Mouse (Mus musculus): ENCODE results near the gene Olfr524. TPM values are rescaled to one million over a fixed set of nuclear protein-coding genes. Genes with fewer than 3 reads are reported as not detected.

Gene Olfr524
- total RNA-seq (2022): not detected

DNA sequence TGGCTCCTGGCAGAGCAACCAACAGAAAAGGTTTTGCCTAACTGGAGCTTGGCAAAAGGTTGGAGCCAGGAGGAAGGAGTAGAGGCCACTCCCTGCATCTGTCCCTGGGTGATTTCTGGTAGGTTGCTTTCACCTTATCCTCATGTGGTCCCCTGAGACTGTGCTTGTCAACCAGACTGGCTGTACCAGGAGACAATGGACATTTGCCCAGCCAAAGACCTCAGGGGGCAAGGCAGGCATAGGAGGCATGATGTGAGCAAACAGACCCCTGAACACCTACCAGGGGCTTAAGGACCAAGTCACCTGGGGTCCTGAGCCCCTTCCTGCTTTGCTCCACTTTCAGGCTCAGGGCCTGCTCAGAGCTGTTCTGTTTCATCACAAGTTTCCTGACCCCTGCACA lies at the start of gene Olfr524:
Gene Olfr524 (minus strand): TSS at position 101 of the 400 bp plus-strand sequence.
- no peak for DNase-seq (ENCODE audit: low spot score in 2 of 2)

DNA sequence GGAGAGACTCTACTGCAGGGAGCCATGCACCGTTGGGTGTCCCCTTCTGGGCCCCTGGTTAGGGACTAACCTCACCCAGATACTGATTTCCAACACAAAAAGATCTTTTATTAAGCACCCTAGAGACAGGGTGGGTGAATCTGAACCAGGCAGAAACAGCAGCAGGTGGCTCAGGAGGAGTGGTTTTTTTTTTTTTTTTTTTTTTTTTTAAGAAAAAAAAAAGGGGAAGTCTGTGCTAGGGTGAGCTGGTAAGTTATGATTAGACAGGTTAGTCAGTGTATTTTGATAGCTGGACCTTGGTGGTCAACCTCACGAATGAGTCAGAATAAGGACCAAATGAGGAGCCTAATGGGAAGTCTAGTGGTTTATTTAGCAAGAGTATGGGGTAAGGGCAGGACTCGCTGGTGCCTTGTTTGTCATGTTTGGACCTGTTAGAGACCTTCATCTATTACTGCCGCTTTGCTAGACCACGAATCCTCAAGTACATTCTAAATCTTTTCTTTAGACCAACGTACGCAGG lies 48.1 kb upstream of the Olfr524 start:
- DNase-seq (ENCODE audit: low spot score in 2 of 2): no peak

DNA sequence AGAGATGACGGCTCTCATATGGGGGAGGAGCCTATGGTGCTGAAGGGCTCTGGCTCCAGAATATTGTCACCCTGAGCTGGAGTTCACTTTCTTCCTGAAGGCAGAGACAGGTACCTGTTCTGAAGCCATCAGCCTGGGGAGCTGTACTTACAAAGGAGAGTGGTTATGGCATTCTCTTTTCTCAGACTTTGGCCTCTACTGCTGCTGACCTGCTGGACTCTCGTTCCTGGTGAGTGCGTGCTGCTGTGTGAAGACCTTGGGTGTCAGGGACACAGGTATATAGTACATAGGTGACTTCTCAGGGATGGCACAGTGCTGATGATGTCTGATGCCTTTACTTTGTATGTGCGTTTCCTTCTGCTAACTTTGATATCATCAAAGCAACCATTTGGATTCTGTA lies 41.5 kb upstream of the Olfr524 start, which contains the start of gene 5830411N06Rik:
Gene 5830411N06Rik (plus strand): TSS at position 69 of the 400 bp plus-strand sequence.
- DNase-seq (ENCODE audit: low spot score in 2 of 2): no peak

DNA sequence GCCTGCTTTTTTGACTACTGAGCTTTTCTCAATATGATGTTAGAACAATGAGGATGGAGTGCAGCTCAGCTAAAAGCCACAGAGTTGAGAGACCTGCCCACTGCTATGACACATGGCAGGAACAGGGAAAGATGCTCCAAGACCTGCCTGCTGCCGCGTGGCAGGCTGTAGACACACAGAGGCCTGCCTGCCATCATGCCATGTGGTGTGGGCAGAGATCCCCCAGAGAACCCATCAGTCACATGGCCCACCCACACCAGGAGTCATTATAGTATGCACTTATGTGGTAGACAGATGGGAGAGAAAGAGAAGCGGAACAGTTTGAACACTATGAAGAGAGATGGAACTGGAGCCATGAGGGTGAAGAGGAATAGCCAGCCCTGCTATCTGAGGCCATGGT lies 27.9 kb upstream of the Olfr524 start:
- DNase-seq (ENCODE audit: low spot score in 2 of 2): no peak

DNA sequence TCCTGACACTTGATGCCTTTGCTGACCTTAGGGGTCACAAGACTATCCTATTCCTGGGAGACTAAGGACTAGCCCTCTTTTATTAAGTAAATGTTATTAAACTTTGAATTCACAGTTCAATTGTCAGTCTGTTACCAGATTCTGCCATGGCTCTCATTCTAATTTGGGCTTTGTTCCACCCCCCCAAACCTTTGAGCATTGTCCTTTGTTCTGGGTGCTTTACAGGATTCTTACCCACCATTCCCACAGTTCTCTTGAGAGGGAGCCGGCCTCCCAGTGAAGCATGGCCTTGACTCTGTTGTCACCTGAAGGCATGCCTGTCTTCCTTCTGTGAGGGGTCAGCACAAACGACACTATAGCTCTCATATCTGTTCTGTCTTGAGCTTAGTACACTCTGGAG lies 25.3 kb upstream of the Olfr524 start:
- DNase-seq (ENCODE audit: low spot score in 2 of 2): no peak

DNA sequence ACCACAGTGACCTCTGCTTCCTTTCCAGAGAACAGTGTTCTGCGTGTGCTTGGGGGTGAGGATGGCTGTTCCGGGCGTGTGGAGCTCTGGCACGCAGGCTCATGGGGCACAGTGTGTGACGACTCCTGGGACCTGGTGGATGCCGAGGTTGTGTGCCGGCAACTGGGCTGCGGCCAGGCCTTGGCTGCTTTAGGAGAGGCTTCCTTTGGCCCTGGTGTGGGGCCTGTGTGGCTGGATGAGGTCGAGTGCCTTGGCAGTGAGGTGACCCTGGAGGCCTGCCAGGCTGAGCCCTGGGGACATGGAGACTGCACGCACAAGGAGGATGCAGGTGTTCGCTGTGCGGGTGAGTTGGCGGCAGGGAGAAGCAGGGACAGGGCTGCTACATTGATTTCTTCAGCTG lies 22.7 kb upstream of the Olfr524 start:
- DNase-seq (ENCODE audit: low spot score in 2 of 2): no peak

DNA sequence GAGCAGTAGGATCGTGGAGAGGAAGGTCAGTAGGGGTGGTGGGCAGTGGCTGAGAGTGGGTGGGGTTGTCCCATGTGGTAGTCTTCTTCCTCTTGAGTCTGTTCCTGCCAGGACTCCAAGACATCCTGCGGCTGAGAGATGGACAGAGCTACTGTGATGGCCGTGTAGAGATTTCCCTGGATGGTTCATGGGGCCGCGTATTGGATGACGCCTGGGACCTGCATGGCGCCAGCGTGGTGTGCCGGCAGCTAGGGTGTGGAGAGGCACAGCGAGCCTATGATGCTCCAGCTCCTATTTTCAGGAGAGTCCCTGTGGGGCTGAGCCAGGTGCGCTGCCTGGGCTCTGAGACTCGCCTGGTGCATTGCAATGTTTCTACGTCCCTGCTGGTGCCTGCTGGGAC lies 18.4 kb upstream of the Olfr524 start:
- DNase-seq (ENCODE audit: low spot score in 2 of 2): no peak

DNA sequence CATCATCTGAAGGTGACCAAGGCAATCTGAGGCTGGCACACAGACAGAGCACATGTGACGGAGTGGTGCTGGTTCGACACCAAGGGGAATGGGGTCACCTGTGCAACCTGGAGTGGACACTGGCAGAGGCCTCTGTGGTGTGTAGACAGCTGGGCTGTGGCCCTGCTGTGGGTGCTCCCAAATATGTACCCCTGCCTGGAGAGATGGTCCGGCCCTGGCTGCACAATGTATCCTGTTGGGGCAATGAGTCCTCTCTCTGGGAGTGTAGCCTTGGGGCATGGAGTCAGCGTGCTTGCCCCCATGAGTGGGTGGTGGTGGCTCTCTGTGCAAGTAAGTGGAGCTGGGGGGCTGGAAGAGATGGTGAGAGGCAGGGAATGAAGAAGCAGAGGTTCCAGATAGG lies 14.6 kb upstream of the Olfr524 start:
- DNase-seq (ENCODE audit: low spot score in 2 of 2): no peak

DNA sequence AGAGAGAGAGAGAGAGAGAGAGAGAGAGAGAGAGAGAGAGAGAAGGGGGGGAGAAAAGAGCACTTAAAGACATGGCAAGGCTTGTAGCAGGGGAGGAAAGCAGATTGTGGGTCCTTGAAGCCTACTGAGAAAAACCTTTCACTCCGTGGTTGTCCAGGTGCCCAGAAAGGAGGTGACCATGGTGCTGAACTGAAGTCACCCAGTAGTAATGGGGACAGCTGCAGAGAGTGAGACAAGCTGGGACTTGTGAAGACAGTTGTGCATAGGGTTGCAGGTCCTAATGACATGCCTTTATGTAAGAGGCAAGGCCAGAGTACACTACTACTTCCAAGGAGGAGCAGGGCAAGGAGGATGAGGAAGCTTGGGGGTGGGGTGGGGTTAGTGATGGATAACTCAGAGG lies 13.5 kb upstream of the Olfr524 start:
- DNase-seq (ENCODE audit: low spot score in 2 of 2): no peak

DNA sequence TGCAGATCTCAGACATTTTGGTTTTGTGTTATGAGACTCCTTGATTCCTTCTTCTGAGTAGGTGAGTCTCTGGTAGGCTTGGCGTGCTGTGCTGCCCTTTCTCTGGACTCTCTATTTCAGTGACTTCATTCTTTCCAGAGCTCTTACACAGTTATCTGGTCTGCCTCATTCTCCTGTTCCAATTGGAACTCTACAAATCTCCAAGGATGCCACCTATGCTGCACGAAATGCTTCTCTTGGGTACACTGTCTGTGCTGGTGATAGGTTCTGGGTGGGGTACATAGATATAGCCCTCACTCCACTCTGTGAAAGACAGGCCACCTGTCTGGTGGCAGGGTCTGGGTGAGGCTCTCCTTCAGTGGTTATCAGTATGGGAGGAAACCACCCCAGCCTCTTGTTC lies 12.2 kb upstream of the Olfr524 start, which contains the start of gene Cd163l1:
Gene Cd163l1 (plus strand): TSS at position 301 of the 400 bp plus-strand sequence.
- no peak for DNase-seq (ENCODE audit: low spot score in 2 of 2)

DNA sequence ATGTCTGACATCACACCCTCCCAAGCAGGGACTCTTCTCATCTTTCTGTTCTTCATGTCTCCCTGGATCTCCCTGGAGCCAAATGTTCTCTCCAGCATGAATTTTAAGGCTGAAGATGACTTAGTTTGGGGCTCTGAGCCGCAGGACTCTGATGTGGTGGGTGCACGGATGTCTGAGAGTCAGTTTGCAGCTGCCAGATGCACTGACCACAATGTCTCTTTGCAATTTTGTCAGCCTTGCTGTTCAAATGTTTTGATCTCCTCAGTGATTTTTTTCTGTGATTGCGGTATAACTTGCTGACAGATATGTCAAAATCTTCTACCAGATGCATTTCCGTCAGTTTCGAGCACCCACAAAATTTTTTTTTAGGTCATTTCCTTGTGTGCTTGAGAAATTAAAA lies 8.1 kb upstream of the Olfr524 start:
- DNase-seq (ENCODE audit: low spot score in 2 of 2): no peak

DNA sequence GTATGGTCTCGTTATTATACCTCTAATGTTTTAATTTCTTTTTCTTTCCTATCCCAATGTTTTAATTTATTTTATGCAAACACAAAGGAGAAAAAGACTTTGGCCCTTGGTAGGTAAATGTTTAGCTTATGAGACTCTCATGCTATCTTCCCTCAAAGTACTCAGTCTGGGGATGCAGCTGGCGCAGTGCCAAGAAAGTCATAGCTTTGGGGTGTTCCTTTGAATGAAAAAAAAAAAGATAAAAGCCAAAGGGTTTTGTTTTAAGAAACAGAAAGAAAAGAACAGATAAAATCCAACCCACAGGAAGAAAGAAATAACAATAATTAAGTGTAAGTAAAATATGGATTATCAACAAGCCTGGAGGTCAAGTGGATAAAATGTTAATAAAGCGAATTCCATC lies 2.9 kb upstream of the Olfr524 start:
- DNase-seq (ENCODE audit: low spot score in 2 of 2): no peak

DNA sequence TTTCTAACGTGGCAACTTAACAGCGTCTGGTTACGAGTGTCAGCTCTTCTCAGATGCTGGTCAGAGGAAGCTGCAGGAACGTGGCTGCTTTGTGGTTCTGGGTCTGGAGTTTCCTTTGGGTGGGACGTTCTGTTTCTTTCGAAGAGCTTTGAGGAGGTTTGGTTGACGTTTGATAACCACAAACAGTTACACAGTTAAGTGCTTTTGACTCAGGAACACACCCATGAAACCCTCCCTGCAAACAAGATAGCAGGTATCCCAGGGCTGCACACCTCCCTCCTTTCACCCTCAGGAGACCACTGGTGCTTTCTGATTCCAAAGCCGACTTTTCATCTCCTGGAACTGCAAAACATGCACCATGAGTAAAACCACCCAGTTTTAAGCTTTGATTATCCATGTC lies 2.4 kb upstream of the Olfr524 start:
- DNase-seq (ENCODE audit: low spot score in 2 of 2): no peak

DNA sequence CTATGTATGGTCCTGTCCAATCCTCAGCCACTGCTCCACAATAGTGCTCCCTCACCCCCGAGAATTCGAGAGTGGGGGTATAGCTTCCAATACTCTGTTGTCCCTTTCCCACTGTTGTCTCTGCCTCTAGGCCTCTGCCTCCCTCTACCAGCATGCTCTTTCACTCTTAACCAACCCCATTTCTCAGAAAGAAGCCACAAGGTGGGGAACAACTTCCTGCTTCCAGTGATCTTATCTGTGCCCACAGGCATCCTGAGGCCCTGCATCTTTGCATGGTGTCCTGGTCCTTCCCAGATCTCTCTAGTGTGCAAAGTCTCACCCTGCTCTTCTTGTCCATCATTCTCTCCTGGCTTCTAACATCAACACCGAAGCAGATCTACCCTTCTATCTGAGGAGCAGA lies 1.1 kb upstream of the Olfr524 start:
- no peak for DNase-seq (ENCODE audit: low spot score in 2 of 2)

DNA sequence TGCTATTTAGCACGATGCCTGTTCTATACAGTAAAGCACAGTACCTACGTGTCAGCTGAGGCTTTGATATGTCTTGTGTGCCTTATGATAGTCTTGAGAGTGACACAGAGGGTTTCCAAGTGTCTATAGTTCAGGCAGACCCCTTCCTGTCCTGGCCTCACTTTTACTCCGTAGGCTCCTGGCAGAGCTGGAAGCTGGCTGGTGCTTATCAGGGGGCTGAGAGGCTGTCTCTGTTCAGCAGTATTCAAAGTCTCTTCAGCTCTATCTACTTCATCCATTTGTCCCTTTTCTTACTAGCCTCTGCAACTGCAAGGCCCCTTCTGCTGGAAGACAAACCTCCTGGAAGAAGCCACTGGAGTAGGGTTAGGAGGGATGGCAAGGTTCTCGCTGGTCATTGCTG lies 4.7 kb downstream of the Olfr524 start:
- no peak for DNase-seq (ENCODE audit: low spot score in 2 of 2)

DNA sequence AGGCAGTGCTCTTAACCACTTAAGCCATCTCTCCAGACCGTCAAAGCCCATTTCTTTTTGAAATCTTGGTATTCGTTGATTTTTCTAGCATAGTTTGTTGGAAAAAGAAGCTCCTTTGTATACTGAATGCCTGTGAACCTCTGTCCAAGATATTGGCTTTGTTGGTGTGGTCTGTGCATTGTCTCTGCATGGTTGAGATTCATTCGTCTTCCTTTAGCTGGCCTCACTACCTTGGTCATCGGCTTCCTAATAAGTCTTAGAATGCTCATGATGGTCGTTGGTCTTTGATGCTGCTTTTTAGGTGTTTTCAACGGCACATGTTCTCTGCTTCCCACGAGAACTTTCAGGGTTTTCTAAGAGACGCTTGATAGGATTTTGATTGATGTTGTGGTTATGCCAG lies 9.8 kb downstream of the Olfr524 start:
- no peak for DNase-seq (ENCODE audit: low spot score in 2 of 2)

DNA sequence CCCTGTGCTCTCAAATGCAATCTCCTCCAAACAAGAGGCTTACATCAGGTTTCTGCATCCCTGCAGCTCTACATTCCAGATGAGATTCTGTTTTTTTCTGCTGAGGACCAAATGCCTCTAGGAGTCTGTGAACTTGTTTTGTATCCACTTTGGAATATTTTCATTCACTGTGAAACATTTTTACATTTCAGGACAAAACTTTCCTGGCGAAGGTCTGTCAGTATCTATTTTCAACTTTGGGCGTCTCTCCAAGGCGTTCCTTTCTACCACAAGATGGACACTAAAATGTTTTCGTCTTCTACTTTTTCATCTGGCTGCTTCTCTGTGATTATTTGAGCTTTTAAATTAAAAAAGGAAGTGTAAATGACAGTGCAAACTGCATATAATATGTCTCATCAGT lies 11.7 kb downstream of the Olfr524 start:
- DNase-seq (ENCODE audit: low spot score in 2 of 2): no peak

DNA sequence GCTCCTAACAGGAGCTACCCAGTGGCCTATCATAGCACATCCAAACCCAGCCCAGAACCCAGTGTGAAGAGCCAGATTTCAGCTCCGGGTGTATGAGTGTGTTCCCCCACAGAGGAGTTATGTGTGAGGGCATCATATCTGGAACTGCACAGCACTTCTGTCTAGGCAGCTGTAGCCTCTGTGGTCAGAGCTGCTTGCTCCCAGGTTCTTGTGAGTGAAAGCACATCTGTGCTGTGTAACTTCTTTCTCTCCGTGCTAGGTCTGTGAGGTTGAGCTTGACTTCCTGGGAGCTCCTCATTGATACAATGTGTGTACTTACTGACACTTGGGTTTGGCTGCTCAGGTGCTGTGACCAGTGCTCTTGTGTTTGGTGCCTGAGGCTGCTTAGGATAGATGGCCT lies 12.9 kb downstream of the Olfr524 start:
- no peak for DNase-seq (ENCODE audit: low spot score in 2 of 2)

DNA sequence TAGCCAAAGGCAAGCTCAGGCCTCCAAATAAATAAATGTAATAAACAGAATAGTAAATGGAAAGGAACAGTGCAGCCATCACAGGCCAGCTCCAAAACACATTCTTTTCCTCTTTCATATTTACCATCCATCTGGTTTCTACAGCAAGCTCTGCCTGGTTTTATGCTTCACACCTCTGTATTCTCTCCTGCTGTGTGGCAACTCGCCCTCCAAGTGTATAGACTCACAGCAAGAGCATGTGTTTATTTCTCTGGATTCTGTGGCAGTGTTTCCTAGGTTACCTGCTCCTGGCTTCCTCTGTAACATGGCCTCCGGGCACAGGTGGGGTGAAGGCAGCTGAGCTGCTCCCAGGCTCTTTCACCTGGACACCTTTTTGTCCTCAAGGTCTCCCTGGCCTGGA lies 13.3 kb downstream of the Olfr524 start:
- no peak for DNase-seq (ENCODE audit: low spot score in 2 of 2)

DNA sequence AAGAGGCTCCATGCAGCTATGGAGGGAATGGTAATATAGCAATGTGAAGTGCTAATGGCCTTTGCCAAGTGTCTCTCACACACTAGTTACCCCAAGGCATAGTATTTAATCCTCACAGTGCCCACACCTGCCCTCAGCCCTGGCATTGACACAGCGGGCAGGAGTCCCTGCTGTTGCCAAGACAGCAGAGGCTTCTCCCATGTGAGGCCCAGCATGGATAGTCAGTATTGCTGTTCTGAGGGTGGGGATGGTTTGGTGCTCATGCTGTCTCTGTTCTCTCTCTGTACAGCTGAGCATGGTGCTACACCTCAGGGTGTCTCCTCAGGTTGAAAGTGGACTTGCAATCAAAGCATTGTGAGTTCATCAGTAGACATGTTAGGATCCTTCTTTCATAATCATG lies 15.3 kb downstream of the Olfr524 start:
- no peak for DNase-seq (ENCODE audit: low spot score in 2 of 2)

DNA sequence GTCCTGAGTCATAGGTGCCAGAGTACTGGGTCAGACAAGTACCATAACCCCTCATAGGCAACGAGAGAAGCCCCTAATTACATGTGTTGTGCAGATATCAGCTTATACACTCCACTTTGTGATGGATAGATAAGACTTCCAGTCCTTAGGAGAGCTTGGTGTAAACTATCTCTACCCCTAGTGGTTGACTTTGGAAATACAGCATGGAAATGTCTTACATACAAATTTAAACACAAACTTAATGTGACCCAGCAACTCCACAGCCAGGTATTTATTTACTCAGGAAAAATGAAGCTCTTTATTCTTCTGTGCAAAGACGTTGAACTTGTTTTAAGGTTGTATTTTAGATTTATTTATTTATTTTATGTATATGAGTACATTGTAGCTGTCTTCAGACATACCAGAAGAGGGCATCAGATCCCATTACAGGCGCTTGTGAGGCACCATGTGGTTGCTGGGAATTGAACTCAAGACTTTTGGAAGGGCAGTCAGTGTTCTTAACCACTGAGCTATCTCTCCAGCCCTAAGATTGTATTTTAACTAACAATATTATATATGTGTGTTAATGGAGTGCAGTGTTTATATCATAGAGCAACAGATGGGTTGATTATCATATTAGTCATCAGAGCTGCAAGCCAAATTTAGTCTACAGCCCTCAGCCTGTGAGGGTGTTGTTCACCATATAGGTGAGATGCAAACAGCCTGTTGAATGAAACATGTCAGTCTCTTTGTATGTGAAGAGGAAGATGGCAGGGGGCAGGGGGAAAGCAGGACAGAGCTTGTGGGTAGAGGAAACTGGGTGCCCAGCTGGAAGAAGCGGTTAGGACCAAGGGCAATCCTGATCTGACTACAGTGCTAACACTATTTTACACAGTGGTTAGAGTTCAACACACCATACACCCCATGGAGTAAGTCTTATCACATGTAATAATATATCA lies 17.1 kb downstream of the Olfr524 start:
- no peak for DNase-seq (ENCODE audit: low spot score in 2 of 2)

DNA sequence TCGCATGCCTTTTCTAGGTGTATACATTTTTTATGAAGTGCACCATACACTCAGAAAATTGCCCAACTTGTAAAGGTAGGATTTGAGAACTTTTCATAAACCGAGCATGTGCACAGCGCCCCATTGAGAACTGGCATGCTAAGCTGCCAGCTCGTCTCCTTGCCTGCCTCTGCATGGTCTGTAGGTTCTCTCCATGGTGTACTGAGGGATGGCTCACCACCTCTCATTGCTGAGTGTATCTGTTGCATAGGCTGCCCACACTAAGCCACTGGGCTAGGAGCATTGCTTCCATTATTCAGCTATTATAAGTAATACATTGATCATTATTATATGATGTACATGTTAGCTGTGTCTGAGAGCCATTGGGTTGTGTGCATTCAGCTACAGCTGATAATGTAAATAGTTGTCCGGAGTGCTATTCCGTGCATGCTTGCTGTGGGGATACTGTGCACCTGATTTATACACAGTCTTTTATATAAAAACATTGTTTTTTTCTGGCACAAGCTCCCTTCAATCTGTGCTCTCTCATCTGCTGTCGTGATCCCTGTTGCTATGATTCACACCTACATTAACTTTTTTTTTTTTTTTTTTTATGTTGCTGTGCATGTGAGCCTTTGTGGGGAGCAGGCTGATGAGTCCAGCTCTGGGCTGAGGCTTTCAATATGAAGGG lies 17.9 kb downstream of the Olfr524 start:
- DNase-seq (ENCODE audit: low spot score in 2 of 2): peak in 1 of 2 experiments; percentile 29
